Mouse (Mus musculus): Measurements from ENCODE around the gene Tnfsf13b. TPM values are rescaled to one million over a fixed set of nuclear protein-coding genes. Genes with fewer than 3 reads are reported as not detected.
A peak's percentile ranks its signal among the peaks of the same experiment; 100 is the strongest.

Gene Tnfsf13b
- polyA plus RNA-seq, 1 experiment from 2014 or later = 6.5 TPM

DNA sequence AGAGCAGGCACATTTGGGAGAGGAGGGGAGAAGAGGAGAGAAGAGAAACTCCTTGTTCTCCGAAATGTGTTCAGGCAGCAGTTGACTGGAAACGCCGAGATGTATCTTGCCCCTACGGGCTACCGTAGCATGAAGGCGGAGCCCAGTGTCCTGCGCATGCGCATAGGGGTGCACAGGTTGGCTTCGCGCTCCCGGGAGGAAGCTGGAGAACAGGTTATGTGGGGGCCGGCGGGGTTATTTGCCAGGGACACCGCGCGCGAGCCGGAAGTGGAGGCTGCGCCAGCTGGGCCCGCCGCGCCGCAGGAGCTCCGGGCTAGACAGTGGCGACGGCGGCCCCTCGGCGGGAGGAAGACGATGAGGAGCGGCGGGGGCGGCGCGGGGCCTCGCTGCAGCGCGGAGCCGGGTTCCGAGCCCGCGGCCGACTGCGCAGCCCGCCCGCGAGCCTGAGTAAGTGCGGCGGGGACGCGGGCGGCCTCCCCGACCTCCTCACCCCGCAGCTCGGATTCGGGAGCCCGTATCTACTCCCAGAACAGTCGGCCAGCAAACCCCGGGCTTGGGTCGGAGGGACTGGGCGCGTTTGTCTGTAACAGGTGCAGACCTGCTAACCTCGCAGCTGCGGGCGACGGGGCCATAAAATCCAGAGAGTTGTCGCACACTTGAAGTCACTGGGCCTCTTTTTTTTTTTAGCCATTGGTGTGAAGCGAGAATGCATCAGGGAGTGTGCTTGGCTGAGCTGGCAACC lies 28.5 kb upstream of the Tnfsf13b start, which contains the start of the genes Lig4 and Abhd13:
Gene Lig4 (minus strand): TSS at position 114 of the 742 bp plus-strand sequence.
Gene Abhd13 (plus strand): TSS at position 135 of the 742 bp plus-strand sequence.
- Histone ChIP-seq H3K9ac (peak within 1 kb of the TSS; percentile 81), H3K4me3 (ENCODE audit: low read depth, low read length) (peak within 1 kb of the TSS; percentile 96), H3K27me3 (ENCODE audit: insufficient read depth, low read length) (no peaks in the 10 kb centered on the region), H3K4me2 (peak within 1 kb of the TSS; percentile 86), H3K36me3 (ENCODE audit: insufficient read depth) (peaks cover 10% of the 10 kb centered on the region), H3K27ac (ENCODE audit: low read depth) (peak within 1 kb of the TSS; percentile 83), H3K9me3 (ENCODE audit: low read depth, low read length) (no peaks in the 10 kb centered on the region), H3K4me1 (ENCODE audit: insufficient read depth) (peaks cover 9% of the 10 kb centered on the region)
- TF ChIP-seq CTCF (IDR thresholded peaks at IDR 0.05; ENCODE audit: low read depth) = no peak
- 0% methylated on average over 68 of the region's 68 CpGs for WGBS
- ATAC-seq (ENCODE audit: insufficient read depth) (peak; percentile 68), DNase-seq (peak; percentile 98)

DNA sequence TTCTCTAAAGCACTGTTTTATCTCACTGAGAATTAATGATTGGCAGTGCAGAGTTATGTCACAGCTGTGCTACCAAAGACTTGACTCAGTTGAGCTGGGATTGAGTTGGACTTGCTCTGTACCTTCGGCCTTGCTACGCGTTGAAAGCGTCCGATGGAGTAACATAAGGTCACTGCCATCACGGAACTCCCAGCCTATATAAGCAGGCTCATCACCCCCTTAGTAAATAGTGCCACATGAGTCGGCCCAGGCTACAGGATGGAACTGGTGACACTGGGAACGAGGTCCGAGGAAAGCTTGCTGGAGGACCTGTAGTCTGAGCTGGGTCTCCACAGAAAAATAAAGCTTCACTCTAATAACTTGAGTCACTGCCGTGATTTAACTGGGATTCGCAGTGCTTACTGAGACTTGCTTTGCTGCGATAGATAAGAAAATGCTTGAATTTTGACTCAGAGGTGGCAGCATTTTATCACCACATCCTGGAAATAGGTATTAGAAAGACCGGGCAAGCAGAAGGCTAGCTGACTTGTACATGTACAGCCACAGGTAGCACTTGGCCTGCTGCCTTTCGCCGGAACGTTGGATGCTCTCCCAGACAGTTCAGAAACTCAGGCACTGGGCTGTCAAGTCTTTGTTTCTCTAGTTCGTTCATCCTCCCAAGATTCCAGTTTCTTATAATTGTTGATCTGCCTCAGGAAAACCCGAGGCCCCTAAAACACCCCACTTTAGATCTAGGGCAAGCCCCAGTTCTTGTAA lies 27.6 kb upstream of the Tnfsf13b start:
- Histone ChIP-seq H3K9me3 (ENCODE audit: low read depth, low read length) (no peaks in the 10 kb centered on the region), H3K9ac (peak overlapping the region; percentile 81), H3K4me1 (ENCODE audit: insufficient read depth) (peaks cover 9% of the 10 kb centered on the region), H3K27ac (ENCODE audit: low read depth) (no peak overlapping the region), H3K4me2 (peak overlapping the region; percentile 86), H3K27me3 (ENCODE audit: insufficient read depth, low read length) (no peaks in the 10 kb centered on the region), H3K4me3 (ENCODE audit: low read depth, low read length) (peak overlapping the region; percentile 96), H3K36me3 (ENCODE audit: insufficient read depth) (peaks cover 8% of the 10 kb centered on the region; the same call in 1 of the 2 replicates)
- DNase-seq = no peak
- no peak for ATAC-seq (ENCODE audit: insufficient read depth)
- WGBS = 41% methylated on average over 18 of the region's 18 CpGs
- no peak for TF ChIP-seq CTCF (IDR thresholded peaks at IDR 0.05; ENCODE audit: low read depth)

DNA sequence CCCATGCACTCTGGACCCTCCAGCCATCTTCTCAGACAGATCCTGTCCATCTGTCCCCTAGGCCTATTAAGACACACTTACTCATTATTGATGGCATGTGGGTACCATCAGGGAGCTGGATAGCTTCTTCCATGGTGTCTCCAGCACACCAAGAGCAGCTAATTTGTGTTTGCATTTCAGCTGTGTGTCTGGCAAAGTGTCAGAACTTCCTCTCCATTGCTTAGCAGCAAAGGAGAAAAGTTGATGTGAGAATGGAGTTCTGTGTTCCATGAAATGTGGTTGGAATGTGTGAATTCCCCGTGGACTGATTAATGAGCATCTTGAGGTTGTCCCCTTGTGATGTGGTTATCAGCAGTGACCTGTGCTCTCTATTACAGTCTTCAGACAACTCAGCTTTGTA lies 26.5 kb upstream of the Tnfsf13b start:
- no peaks in the 10 kb centered on the region for H3K9me3 ChIP-seq (ENCODE audit: low read depth, low read length)
- H3K4me1 ChIP-seq (ENCODE audit: insufficient read depth) = peaks cover 9% of the 10 kb centered on the region
- H3K36me3 ChIP-seq (ENCODE audit: insufficient read depth) = peaks cover 8% of the 10 kb centered on the region; the same call in 1 of the 2 replicates
- ATAC-seq (ENCODE audit: insufficient read depth) (no peak), DNase-seq (no peak)
- no peak overlapping the region for H3K4me3 ChIP-seq (ENCODE audit: low read depth, low read length)
- 32% methylated on average over 1 of the region's 1 CpGs for WGBS
- no peaks in the 10 kb centered on the region for H3K27me3 ChIP-seq (ENCODE audit: insufficient read depth, low read length)
- no peak overlapping the region for H3K9ac ChIP-seq
- H3K27ac ChIP-seq (ENCODE audit: low read depth) = no peak overlapping the region
- no peak for TF ChIP-seq CTCF (IDR thresholded peaks at IDR 0.05; ENCODE audit: low read depth)
- no peak overlapping the region; the same call in 1 of the 2 replicates for H3K4me2 ChIP-seq

DNA sequence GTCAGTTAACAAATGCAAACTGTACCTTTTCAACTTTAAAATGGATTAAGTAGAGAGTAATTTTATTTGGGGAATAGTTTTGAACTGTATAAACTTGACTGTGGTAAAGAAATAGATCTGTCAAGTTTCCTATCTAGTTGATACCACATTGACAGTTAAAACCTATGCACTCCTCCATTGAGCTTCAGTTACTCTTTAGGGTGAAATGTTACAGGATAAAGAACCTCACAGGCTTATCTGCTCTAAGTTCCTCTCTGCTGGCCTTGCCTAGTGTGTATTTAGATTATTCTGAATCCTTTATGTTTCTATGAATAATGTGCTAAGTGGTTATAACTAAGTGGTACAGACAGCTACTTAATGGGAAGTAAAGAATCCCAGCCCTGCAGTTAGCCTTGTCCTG lies 26.1 kb upstream of the Tnfsf13b start:
- Histone ChIP-seq H3K27ac (ENCODE audit: low read depth) (no peak overlapping the region), H3K36me3 (ENCODE audit: insufficient read depth) (peaks cover 8% of the 10 kb centered on the region; the same call in 1 of the 2 replicates), H3K9me3 (ENCODE audit: low read depth, low read length) (no peaks in the 10 kb centered on the region), H3K4me1 (ENCODE audit: insufficient read depth) (peaks cover 9% of the 10 kb centered on the region), H3K4me2 (no peak overlapping the region), H3K9ac (no peak overlapping the region), H3K27me3 (ENCODE audit: insufficient read depth, low read length) (no peaks in the 10 kb centered on the region), H3K4me3 (ENCODE audit: low read depth, low read length) (no peak overlapping the region)
- TF ChIP-seq CTCF (IDR thresholded peaks at IDR 0.05; ENCODE audit: low read depth) = no peak
- DNase-seq = no peak
- ATAC-seq (ENCODE audit: insufficient read depth) = no peak

DNA sequence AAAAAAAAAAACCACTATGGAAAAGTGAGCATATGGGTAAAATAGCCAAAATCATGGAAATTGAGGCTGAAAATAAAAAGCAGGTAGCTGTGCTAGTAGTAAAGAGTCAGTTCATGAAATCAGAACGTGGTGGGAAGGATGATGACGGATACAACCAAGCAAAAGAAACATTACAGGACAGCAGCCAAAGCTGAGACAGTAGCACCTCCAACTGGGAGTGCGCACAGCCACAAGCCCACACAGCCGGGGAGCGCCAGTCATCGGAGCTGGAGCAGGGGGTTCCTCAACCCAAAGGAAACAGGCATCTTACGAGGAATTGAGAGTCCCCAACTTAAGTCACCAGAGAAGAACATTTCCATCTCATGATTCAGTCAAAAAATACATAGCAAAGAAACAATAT lies 2.2 kb upstream of the Tnfsf13b start:
- Histone ChIP-seq H3K4me3 (ENCODE audit: low read depth, low read length) (no peak overlapping the region), H3K9me3 (ENCODE audit: low read depth, low read length) (no peaks in the 10 kb centered on the region), H3K27me3 (ENCODE audit: insufficient read depth, low read length) (no peaks in the 10 kb centered on the region), H3K36me3 (ENCODE audit: insufficient read depth) (no peaks in the 10 kb centered on the region), H3K4me2 (no peak overlapping the region), H3K4me1 (ENCODE audit: insufficient read depth) (0 out of 2 replicates have a peak, but pooled peaks cover 7% of the 10 kb centered on the region), H3K9ac (no peak overlapping the region), H3K27ac (ENCODE audit: low read depth) (no peak overlapping the region)
- DNase-seq = no peak
- no peak for ATAC-seq (ENCODE audit: insufficient read depth)
- TF ChIP-seq CTCF (IDR thresholded peaks at IDR 0.05; ENCODE audit: low read depth) = no peak
- WGBS = 84% methylated on average over 7 of the region's 7 CpGs

DNA sequence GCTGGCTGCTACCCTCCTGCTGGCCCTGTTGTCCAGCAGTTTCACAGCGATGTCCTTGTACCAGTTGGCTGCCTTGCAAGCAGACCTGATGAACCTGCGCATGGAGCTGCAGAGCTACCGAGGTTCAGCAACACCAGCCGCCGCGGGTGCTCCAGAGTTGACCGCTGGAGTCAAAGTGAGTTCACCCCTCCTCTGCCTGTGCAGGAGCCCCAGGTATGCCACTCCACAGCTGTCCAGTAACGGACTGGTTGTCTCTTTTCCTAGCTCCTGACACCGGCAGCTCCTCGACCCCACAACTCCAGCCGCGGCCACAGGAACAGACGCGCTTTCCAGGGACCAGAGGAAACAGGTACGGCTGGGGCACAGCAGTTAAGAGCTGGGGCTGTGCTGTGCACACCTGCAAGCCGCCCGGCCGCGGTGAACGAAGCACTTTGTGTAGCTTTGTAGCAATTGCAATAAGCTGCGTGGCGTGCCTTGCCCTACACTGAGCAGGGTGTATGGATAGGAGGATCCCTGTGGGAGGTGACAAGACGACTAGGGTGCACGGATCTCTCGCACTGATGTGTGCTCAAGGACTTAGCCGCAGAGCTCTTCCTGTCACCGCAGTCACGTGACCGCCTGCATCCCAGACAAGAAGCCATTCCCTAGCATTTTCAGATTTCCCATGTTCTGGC lies 856 bp downstream of the Tnfsf13b start:
- DNase-seq = peak; percentile 70
- peak overlapping the region; percentile 46 for H3K9ac ChIP-seq
- H3K27me3 ChIP-seq (ENCODE audit: insufficient read depth, low read length) = no peaks in the 10 kb centered on the region
- no peaks in the 10 kb centered on the region for H3K36me3 ChIP-seq (ENCODE audit: insufficient read depth)
- peak; percentile 43 for ATAC-seq (ENCODE audit: insufficient read depth)
- peak overlapping the region; percentile 39 for H3K4me3 ChIP-seq (ENCODE audit: low read depth, low read length)
- WGBS = 5% methylated on average over 29 of the region's 29 CpGs
- no peaks in the 10 kb centered on the region for H3K9me3 ChIP-seq (ENCODE audit: low read depth, low read length)
- 0 out of 2 replicates have a peak, but pooled peaks cover 7% of the 10 kb centered on the region for H3K4me1 ChIP-seq (ENCODE audit: insufficient read depth)
- H3K27ac ChIP-seq (ENCODE audit: low read depth) = peak overlapping the region; percentile 73
- TF ChIP-seq CTCF (IDR thresholded peaks at IDR 0.05; ENCODE audit: low read depth) = no peak
- peak overlapping the region; percentile 87 for H3K4me2 ChIP-seq

Measured in lung, embryonic 14.5 days (tissue).